ENCODE assay signal across 8 mouse cellular contexts in genomic region chr9:107553541-107554318, GRCm38 (mm10). TPM values are rescaled to one million over a fixed set of nuclear protein-coding genes. Genes with fewer than 3 reads are reported as not detected.
DNase-seq lines count a peak whose midpoint lies in the region; ATAC-seq lines count a peak whose summit lies in the region.

No protein-coding gene starts in this region.

- peaks cover 48% of the 10 kb centered on the region for H3K27me3 ChIP-seq in forebrain, embryonic 12.5 days
- H3K27me3 ChIP-seq in kidney, embryonic 16.5 days (ENCODE audit: insufficient read depth, low read length), result no peaks in the 10 kb centered on the region
- H3K27me3 ChIP-seq in midbrain, embryonic 15.5 days (replicated peaks), result peaks cover 46% of the 10 kb centered on the region

- WGBS in forebrain, embryonic 12.5 days, result 5% methylated on average over 37 of the region's 37 CpGs
- under 1% methylated on average over 37 of the region's 37 CpGs for WGBS in kidney, embryonic 16.5 days
- WGBS in midbrain, embryonic 15.5 days, result 8% methylated on average over 37 of the region's 37 CpGs

- peak overlapping the region; percentile 92 for H3K27ac ChIP-seq in forebrain, embryonic 12.5 days
- peak overlapping the region; percentile 99 for H3K27ac ChIP-seq in kidney, embryonic 16.5 days (ENCODE audit: low read length)
- H3K27ac ChIP-seq in midbrain, embryonic 15.5 days, result peak overlapping the region; percentile 81

- H3K9ac ChIP-seq in forebrain, embryonic 12.5 days, result peak overlapping the region; percentile 80
- peak overlapping the region; percentile 83 for H3K9ac ChIP-seq in kidney, embryonic 16.5 days (replicated peaks; ENCODE audit: low read length)
- H3K9ac ChIP-seq in midbrain, embryonic 15.5 days, result peak overlapping the region; percentile 59

- H3K36me3 ChIP-seq in forebrain, embryonic 12.5 days (replicated peaks), result peaks cover 18% of the 10 kb centered on the region
- H3K36me3 ChIP-seq in kidney, embryonic 16.5 days (ENCODE audit: insufficient read depth, low read length), result peaks cover 16% of the 10 kb centered on the region
- peaks cover 18% of the 10 kb centered on the region for H3K36me3 ChIP-seq in midbrain, embryonic 15.5 days (replicated peaks)

- ATAC-seq in forebrain, embryonic 12.5 days (ENCODE audit: low FRiP score), result peak; percentile 78
- peak; percentile 37 for ATAC-seq in kidney, embryonic 16.5 days (ENCODE audit: low FRiP score, low TSS enrichment)
- ATAC-seq in midbrain, embryonic 15.5 days (replicated peaks), result peak; percentile 82

- H3K4me3 ChIP-seq in forebrain, embryonic 12.5 days (replicated peaks), result peak overlapping the region; percentile 63
- H3K4me3 ChIP-seq in kidney, embryonic 16.5 days (ENCODE audit: low read length), result peak overlapping the region; percentile 81
- peak overlapping the region; percentile 53 for H3K4me3 ChIP-seq in midbrain, embryonic 15.5 days

- peak overlapping the region; percentile 82 for H3K4me2 ChIP-seq in forebrain, embryonic 12.5 days
- peak overlapping the region; percentile 95 for H3K4me2 ChIP-seq in kidney, embryonic 16.5 days (replicated peaks; ENCODE audit: low read depth, low read length)
- H3K4me2 ChIP-seq in midbrain, embryonic 15.5 days, result peak overlapping the region; percentile 89

- H3K4me1 ChIP-seq in forebrain, embryonic 12.5 days, result peaks cover 55% of the 10 kb centered on the region
- H3K4me1 ChIP-seq in kidney, embryonic 16.5 days (ENCODE audit: insufficient read depth, low read length), result peaks cover 56% of the 10 kb centered on the region
- peaks cover 45% of the 10 kb centered on the region for H3K4me1 ChIP-seq in midbrain, embryonic 15.5 days

- DNase-seq in kidney, adult 11 months, result peak; percentile 63
- DNase-seq in kidney, adult 8-10 months, result no peak
- DNase-seq in NIH3T3 (ENCODE audit: low read depth), result peak; percentile 7
- no peak for DNase-seq in retina, embryonic 14.5 days (ENCODE audit: low spot score)
- no peak for DNase-seq in urinary bladder, adult 18-20 months (ENCODE audit: low spot score in 2 of 2)

- no peaks in the 10 kb centered on the region for H3K9me3 ChIP-seq in forebrain, embryonic 12.5 days
- no peaks in the 10 kb centered on the region for H3K9me3 ChIP-seq in kidney, embryonic 16.5 days (ENCODE audit: low read length)
- H3K9me3 ChIP-seq in midbrain, embryonic 15.5 days, result no peaks in the 10 kb centered on the region

RNA-seq across cellular contexts. Expression of gene Rassf1, which starts 2.4 kb away (rescaled TPM):
- 40.0 and 45.7 TPM in 2 replicates for polyA plus RNA-seq in forebrain, embryonic 12.5 days (2016; fragmentation: Nextera tagmentation; extraction: Ambion mirVana)
- 66.8 and 68.9 TPM in 2 replicates for polyA plus RNA-seq in kidney, embryonic 16.5 days (2015; fragmentation: Nextera tagmentation; extraction: Ambion mirVana)
- 44.4 and 45.3 TPM in 2 replicates for polyA plus RNA-seq in midbrain, embryonic 15.5 days (2015; fragmentation: Nextera tagmentation; extraction: Ambion mirVana)

RNA-seq across cellular contexts. Expression of gene Zmynd10, which starts 6.6 kb away (rescaled TPM):
- polyA plus RNA-seq in forebrain, embryonic 12.5 days (2016; fragmentation: Nextera tagmentation; extraction: Ambion mirVana), result 1.0 and 2.2 TPM in 2 replicates
- 3.3 and 3.9 TPM in 2 replicates for polyA plus RNA-seq in kidney, embryonic 16.5 days (2015; fragmentation: Nextera tagmentation; extraction: Ambion mirVana)
- 4.6 TPM in 2 replicates for polyA plus RNA-seq in midbrain, embryonic 15.5 days (2015; fragmentation: Nextera tagmentation; extraction: Ambion mirVana)

RNA-seq across cellular contexts. Expression of gene Tusc2, which starts 9.3 kb away (rescaled TPM):
- polyA plus RNA-seq in forebrain, embryonic 12.5 days (2016; fragmentation: Nextera tagmentation; extraction: Ambion mirVana), result 77.2 and 79.9 TPM in 2 replicates
- 45.3 and 48.0 TPM in 2 replicates for polyA plus RNA-seq in kidney, embryonic 16.5 days (2015; fragmentation: Nextera tagmentation; extraction: Ambion mirVana)
- 123 and 125 TPM in 2 replicates for polyA plus RNA-seq in midbrain, embryonic 15.5 days (2015; fragmentation: Nextera tagmentation; extraction: Ambion mirVana)

RNA-seq across cellular contexts. Expression of gene Nprl2, which starts 11.7 kb away (rescaled TPM):
- polyA plus RNA-seq in forebrain, embryonic 12.5 days (2016; fragmentation: Nextera tagmentation; extraction: Ambion mirVana), result 43.1 and 46.3 TPM in 2 replicates
- polyA plus RNA-seq in kidney, embryonic 16.5 days (2015; fragmentation: Nextera tagmentation; extraction: Ambion mirVana), result 57.0 and 59.0 TPM in 2 replicates
- 78.4 and 81.6 TPM in 2 replicates for polyA plus RNA-seq in midbrain, embryonic 15.5 days (2015; fragmentation: Nextera tagmentation; extraction: Ambion mirVana)

RNA-seq across cellular contexts. Expression of gene Cyb561d2, which starts 11.7 kb away (rescaled TPM):
- polyA plus RNA-seq in forebrain, embryonic 12.5 days (2016; fragmentation: Nextera tagmentation; extraction: Ambion mirVana), result 17.7 and 18.9 TPM in 2 replicates
- 35.8 and 39.0 TPM in 2 replicates for polyA plus RNA-seq in kidney, embryonic 16.5 days (2015; fragmentation: Nextera tagmentation; extraction: Ambion mirVana)
- 45.1 and 45.7 TPM in 2 replicates for polyA plus RNA-seq in midbrain, embryonic 15.5 days (2015; fragmentation: Nextera tagmentation; extraction: Ambion mirVana)

Comparison
In these comparisons a context has a peak if more than half of its experiments do, and no peak if none do; other contexts are left out.
1. DNase-seq: peak in kidney, adult 11 months (single experiment) and NIH3T3 (single experiment); none in kidney, adult 8-10 months (0 of 2), retina, embryonic 14.5 days (single experiment) and urinary bladder, adult 18-20 months (0 of 2).
2. Peak in every context shown above with its lines, with median percentiles within 50 percentile points of each other: ATAC-seq, H3K27ac ChIP-seq, H3K4me2 ChIP-seq, H3K4me3 ChIP-seq and H3K9ac ChIP-seq.